Mouse (Mus musculus) activated CD4-positive, CD25-positive, alpha-beta regulatory T cell, adult 4 months (primary cell): ENCODE results near the gene Ccdc105. TPM values are rescaled to one million over a fixed set of nuclear protein-coding genes. Genes with fewer than 3 reads are reported as not detected.

Experiments
- ATAC-seq: one replicate; pipeline ENCODE4 v1.8.0; 2017
- polyA plus RNA-seq, 2 experiments: library from polyadenylated mRNA; unstranded; fragments of 100-300 nt; shearing (Covaris generic); gene quantifications; one replicate each; pipeline ENCODE4 v1.2.1; 2017

Ccdc105 gene
- polyA plus RNA-seq, 2 experiments from 2014 or later = not detected

DNA sequence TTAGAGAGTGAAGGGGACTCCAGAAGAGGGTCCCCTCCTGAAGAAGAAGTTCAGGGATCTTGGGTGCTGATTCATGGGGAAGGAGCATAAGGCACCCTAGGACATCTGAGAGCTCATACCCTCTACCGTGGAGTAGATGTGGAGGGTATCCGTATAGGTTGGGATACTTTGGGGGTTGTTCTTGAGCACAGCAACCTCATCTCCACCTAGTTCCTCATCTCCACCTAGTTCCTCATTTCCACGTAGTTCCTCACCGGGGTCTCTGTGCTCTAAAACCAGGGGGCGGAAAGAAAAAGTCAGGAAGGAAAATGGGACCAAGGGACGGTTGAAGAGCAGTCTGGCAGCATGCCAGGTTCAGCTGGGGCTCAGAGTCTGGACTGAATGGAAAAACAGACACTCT, 38.7 kb downstream of the Ccdc105 start:
- no peak for ATAC-seq

DNA sequence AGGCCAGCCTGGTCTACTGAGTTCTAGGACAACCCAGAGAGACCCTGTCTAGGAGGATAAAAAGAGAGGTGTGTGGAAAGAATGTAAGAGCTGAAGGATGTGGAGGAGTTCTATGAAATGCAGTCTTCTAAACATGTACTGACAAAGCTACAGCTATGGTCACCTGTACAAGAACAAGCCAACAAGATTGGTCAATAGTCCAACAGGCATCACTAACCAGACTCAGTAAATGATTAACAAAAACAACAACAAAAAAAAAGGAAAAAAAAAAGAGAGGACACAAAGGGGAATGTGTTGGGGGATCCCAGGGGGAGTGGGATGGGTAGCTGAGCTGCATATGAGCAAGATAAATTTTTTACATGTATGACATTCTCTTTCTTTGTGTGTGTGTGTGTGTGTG, 42.2 kb downstream of the Ccdc105 start:
- no peak for ATAC-seq

DNA sequence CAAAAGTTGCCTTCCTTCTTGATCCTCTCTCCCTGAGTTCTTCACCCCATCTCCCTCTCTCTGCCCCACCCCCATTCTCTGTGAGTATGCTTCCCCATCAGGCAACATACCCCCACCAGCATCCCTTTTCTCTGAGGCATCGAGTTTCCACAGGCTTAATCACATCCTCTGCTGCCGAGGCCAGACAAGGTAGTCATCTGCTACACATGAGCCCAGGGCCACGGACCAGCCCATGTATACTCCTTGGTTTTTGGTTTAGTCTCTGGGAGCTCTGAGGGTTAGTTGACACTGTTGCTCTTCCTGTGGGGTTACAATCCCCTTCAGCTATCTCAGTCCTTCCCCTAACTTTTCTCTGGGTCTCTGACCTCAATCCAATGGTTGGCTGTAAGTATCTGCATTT, 52.0 kb downstream of the Ccdc105 start:
- no peak for ATAC-seq

Other genes with a start within 250 kb of the Ccdc105 start
- gene Olfr1358, start 235.6 kb downstream of the Ccdc105 start, polyA plus RNA-seq = not detected
- gene Ilvbl, start 178.7 kb downstream of the Ccdc105 start, polyA plus RNA-seq = 10 to 100 TPM; 62.9 to 71.6 TPM
- 1 to 10 TPM in 1 of 2 experiments, under 1 TPM in 1; 0.46 to 1.1 TPM for gene Syde1, start 161.1 kb downstream of the Ccdc105 start, polyA plus RNA-seq
- not detected for gene Olfr1357, start 135.0 kb downstream of the Ccdc105 start, polyA plus RNA-seq
- gene Casp14, start 34.8 kb downstream of the Ccdc105 start, polyA plus RNA-seq = not detected
- gene Slc1a6, start 27.4 kb upstream of the Ccdc105 start, polyA plus RNA-seq = not detected
- not detected for gene Olfr1356, start 99.1 kb upstream of the Ccdc105 start, polyA plus RNA-seq
- gene Olfr1355, start 122.5 kb upstream of the Ccdc105 start, polyA plus RNA-seq = not detected
- gene Olfr1354, start 160.1 kb upstream of the Ccdc105 start, polyA plus RNA-seq = not detected
- gene Olfr8, start 197.6 kb upstream of the Ccdc105 start, polyA plus RNA-seq = not detected
- gene Olfr1353, start 210.2 kb upstream of the Ccdc105 start, polyA plus RNA-seq = not detected
- gene Olfr1352, start 228.0 kb upstream of the Ccdc105 start, polyA plus RNA-seq = not detected